Mouse (Mus musculus) testis, adult 2 months (tissue): Measurements from ENCODE around the gene Gm49395. TPM values are rescaled to one million over a fixed set of nuclear protein-coding genes. Genes with fewer than 3 reads are reported as not detected.

Source experiments
- H3K27ac ChIP-seq: fragments of 200-500 bp; 2 replicates; pipeline ENCODE4 v1.5.1; 2012; ENCODE audit warnings: low read depth, low read length; ENCODE audit not compliant: control insufficient read depth, insufficient read depth
- H3K27me3 ChIP-seq: fragments of 200-500 bp; 2 replicates; pipeline ENCODE4 v1.6.1; 2012; ENCODE audit warnings: mild to moderate bottlenecking, low read length, moderate library complexity; ENCODE audit not compliant: control insufficient read depth, insufficient read depth
- H3K36me3 ChIP-seq: fragments of 200-500 bp; 2 replicates; pipeline ENCODE4 v1.6.1; 2012; ENCODE audit warnings: mild to moderate bottlenecking, low read length; ENCODE audit not compliant: control insufficient read depth, insufficient read depth
- H3K4me1 ChIP-seq: fragments of 200-500 bp; 2 replicates; pipeline ENCODE4 v1.6.1; 2012; ENCODE audit warnings: low read length; ENCODE audit not compliant: control insufficient read depth, insufficient read depth
- H3K4me3 ChIP-seq: fragments of 200-500 bp; 2 replicates; pipeline ENCODE4 v1.5.1; 2012; ENCODE audit warnings: low read depth, mild to moderate bottlenecking, low read length, moderate library complexity, mixed read lengths; ENCODE audit not compliant: control insufficient read depth
- CTCF ChIP-seq: fragments of 200-500 bp; IDR thresholded peaks from 2 replicates; pipeline ENCODE4 v1.5.1; 2012; ENCODE audit warnings: low read depth, mild to moderate bottlenecking, inconsistent platforms, low read length, moderate library complexity; ENCODE audit not compliant: control insufficient read depth, insufficient read depth, insufficient replicate concordance
- POLR2A ChIP-seq: fragments of 200-500 bp; IDR thresholded peaks from 2 replicates; pipeline ENCODE4 v1.6.1; 2012; ENCODE audit warnings: low read depth, mild to moderate bottlenecking, inconsistent platforms, low read length, moderate library complexity; ENCODE audit not compliant: control insufficient read depth
- polyA plus RNA-seq: library from polyadenylated mRNA; depleted of rRNA; stranded (reverse); fragments of >200 nt; gene quantifications from 2 replicates; pipeline ENCODE4 v1.2.3, GENCODE M21; 2012

Gm49395 gene
- polyA plus RNA-seq, 1 experiment: not detected

GRCm38 (mm10) chr13:115077346-115078134 is 24.2 kb downstream of the Gm49395 start:
- TF ChIP-seq POLR2A (no peak), CTCF (no peak)
- Histone ChIP-seq H3K4me1 (no peaks in the 10 kb centered on the region), H3K4me3 (no peak overlapping the region), H3K36me3 (no peaks in the 10 kb centered on the region), H3K27ac (no peak overlapping the region), H3K27me3 (no peaks in the 10 kb centered on the region)

DNA sequence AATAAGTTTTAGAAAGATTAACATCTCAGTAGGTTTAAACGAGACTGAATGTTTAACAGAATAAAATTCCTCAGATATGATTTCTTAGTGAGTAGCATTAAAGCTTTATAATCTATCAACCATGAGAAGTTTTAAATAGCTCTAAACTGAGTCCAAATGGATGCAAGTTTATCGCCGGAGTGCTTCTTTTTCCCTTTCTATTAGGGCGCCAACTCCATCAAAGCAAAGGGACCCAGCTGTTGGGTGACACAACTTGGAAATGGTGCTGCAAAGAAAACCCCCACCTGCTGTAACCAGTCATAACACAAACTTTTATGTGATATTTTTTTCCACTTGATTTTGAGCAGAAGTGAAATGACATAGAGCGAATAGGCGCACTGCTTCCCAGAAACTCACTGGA is 29.3 kb downstream of the Gm49395 start:
- H3K27ac ChIP-seq: no peak overlapping the region
- H3K4me1 ChIP-seq: no peaks in the 10 kb centered on the region
- H3K27me3 ChIP-seq: no peaks in the 10 kb centered on the region
- H3K36me3 ChIP-seq: no peaks in the 10 kb centered on the region
- no peak overlapping the region for H3K4me3 ChIP-seq
- TF ChIP-seq POLR2A (no peak), CTCF (no peak)

DNA sequence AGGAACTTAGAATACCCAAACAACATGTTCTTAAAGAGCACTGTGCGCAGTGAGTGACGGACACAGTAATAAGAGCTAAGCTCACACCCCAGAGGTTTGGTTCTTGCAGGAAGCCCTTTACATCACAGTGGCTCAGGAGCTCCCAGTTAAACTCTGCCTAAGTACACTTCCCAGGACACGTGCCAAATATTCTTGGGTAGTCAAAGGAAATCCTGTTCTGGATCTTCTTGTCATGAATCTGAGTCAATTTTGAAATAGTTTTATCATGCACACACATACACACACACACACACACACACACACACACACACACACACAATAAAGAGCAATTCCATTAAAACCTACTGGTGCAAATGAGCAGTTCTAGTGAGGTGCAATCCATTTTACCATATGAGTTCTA is 30.3 kb downstream of the Gm49395 start:
- no peak overlapping the region for H3K4me3 ChIP-seq
- H3K4me1 ChIP-seq: no peaks in the 10 kb centered on the region
- no peaks in the 10 kb centered on the region for H3K27me3 ChIP-seq
- H3K36me3 ChIP-seq: no peaks in the 10 kb centered on the region
- H3K27ac ChIP-seq: no peak overlapping the region
- TF ChIP-seq POLR2A (no peak), CTCF (no peak)

DNA sequence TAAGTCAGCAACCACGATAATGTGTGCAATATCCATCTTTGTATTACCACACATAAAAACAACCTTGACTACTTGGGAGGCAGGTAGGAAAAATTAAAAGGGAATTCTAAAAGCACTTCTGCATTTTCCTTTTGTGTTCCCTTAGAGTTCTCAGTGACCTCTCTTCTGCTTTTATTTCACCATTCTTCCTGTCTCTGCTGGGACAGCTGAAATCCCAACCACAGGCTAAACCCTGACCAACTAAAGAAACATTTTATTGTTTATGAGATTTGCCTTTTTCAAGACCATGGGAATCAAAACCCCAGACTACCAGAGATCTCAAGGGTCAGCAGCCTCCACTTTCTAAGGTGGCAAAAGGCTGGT is 33.8 kb downstream of the Gm49395 start:
- Histone ChIP-seq H3K4me3 (no peak overlapping the region), H3K27me3 (no peaks in the 10 kb centered on the region), H3K4me1 (peaks cover 3% of the 10 kb centered on the region), H3K36me3 (no peaks in the 10 kb centered on the region), H3K27ac (no peak overlapping the region)
- TF ChIP-seq POLR2A: no peak
- no peak for TF ChIP-seq CTCF

DNA sequence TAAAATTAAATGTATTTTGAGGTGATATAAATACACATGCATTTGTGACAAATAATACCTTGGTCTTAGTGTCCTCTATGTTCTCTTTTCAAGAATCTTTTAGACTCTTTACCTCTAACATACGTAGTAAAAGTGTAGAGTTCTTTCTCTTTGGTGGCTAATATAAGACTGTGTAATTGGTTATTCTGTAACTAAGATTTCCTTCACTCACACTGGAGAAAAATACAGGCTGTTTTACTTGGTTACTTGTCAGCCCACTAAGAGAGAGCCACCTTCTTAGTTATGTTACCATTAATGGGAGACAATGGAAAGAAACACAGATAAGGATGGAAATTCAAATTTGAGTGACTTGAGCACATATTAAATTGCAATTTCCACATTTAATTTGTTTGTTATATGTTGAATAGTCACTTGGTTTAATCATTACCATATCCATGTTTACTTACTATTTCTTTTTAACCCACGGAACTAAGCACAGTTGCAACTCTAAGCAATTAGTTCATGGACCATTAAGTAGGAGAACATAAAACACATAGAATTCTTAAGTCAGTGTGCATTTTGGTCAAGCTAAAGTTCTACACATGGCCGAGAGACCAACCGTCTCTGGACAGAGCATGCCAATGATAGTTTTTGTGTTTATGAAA is 34.3 kb downstream of the Gm49395 start:
- no peak for TF ChIP-seq CTCF
- no peak for TF ChIP-seq POLR2A
- no peaks in the 10 kb centered on the region for H3K27me3 ChIP-seq
- no peak overlapping the region for H3K4me3 ChIP-seq
- no peaks in the 10 kb centered on the region for H3K36me3 ChIP-seq
- H3K4me1 ChIP-seq: peaks cover 3% of the 10 kb centered on the region
- no peak overlapping the region for H3K27ac ChIP-seq

DNA sequence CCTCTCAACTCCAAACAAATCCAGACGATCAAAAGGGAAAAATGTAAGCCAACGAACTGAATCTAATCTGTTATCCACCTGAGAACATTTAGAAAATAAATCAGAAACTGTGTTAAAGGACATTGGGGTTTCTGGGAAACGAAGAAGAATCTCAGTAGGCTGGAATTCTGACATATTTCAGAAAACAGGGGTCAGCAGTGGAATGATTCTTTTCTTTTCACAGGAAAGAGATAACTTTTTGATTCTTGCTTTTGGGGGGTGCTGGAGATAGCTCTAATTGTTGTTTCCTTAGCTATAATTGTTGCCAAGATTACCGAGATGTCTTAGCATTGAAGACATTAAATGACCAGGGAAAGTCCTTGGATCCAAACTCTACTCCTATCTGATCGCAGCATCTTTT is 44.2 kb downstream of the Gm49395 start:
- Histone ChIP-seq H3K27me3 (no peaks in the 10 kb centered on the region), H3K4me3 (no peak overlapping the region)
- no peak for TF ChIP-seq CTCF
- no peak for TF ChIP-seq POLR2A

DNA sequence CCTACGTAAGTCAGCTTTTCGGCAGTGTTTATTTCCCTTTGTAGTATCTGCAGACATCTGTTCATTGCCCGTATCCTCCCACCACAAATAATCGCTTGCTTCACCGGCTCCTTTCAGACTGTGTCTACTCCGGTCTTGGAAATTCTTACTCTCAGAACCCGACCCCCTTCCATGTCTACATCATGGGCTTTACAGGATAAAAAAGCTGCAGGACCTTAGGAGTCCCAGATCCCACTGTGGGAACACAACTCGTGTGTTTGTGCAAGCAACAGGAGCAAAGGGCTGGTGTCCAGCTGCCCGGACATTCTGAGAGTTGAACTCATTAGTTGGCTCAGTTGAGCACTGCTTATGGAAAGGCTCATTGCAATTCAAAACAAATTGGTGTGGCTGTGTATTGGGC is 46.9 kb downstream of the Gm49395 start:
- Histone ChIP-seq H3K36me3 (no peaks in the 10 kb centered on the region), H3K27ac (no peak overlapping the region), H3K27me3 (no peaks in the 10 kb centered on the region), H3K4me3 (no peak overlapping the region), H3K4me1 (peaks cover 2% of the 10 kb centered on the region; the same call in 1 of the 2 replicates)
- no peak for TF ChIP-seq POLR2A
- no peak for TF ChIP-seq CTCF

More for the DNA sequence above, 44.2 kb downstream of the Gm49395 start:
- Histone ChIP-seq H3K4me1 (no peaks in the 10 kb centered on the region), H3K27ac (no peak overlapping the region), H3K36me3 (no peaks in the 10 kb centered on the region)
